Mouse (Mus musculus) G1E (cell line): Measurements from ENCODE around the gene Lemd1.

ENCODE experiments used
- CTCF ChIP-seq: IDR thresholded peaks from 2 replicates; pipeline ENCODE4 v1.5.1; 2012; ENCODE audit warnings: low read depth, low read length, inconsistent platforms, mixed read lengths
- GATA1 ChIP-seq: IDR thresholded peaks from 2 replicates; pipeline ENCODE4 v1.6.1; 2012; ENCODE audit warnings: borderline replicate concordance, low read length, inconsistent platforms, mixed read lengths
- GATA2 ChIP-seq: IDR thresholded peaks from 2 replicates; pipeline ENCODE4 v1.6.1; 2012; ENCODE audit warnings: low read depth, low read length, inconsistent platforms, borderline replicate concordance
- TAL1 ChIP-seq: conservative IDR thresholded peaks from 2 replicates; pipeline ENCODE4 v1.6.1; 2012; ENCODE audit warnings: low read depth, low read length, inconsistent platforms, mixed read lengths

DNA sequence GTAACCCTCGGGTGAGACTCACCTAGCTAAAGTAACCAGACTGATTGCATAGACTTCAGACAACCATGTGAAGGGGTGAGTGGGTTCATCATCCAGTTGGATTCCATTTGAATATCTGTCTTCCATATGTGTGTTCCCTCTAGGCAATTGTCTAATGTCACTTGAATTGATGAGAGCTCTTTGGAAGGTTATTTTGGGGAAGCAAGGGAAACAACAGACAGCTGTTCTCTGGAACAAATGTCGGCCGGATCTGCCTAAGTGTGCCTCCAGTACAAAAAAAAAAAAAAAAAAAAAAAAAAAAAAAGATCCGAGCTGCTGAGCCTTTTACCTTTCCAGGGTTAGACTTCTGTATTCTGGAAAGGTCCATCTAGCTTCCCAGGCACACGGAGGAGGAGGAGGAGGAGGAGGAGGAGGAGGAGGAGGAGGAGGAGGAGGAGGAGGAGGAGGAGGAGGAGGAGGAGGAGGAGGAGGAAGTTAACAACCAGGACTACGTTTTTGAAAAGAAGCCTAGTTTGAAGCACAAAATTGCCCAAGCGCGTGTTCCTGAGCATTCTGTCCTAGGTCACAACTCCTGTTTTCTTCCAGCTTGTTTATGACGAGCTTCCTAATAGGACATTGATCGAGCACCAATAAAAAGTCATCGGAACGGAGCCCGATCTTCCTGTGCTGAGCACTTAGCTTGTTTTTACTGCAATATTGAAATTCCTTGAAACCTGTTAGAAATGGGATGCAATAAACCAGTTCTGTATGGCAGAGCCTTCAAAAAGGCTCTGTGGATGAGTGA lies 35.3 kb downstream of the Lemd1 start:
- no peak for TF ChIP-seq CTCF
- TF ChIP-seq GATA1: no peak
- TF ChIP-seq TAL1: no peak
- no peak for TF ChIP-seq GATA2
